Mouse (Mus musculus): Measurements from ENCODE around the gene Ranbp17.

GRCm38 (mm10) chr11:33202972-33203371 is 310.6 kb downstream of the Ranbp17 start:
- TF ChIP-seq POLR2A (IDR thresholded peaks at IDR 0.05; ENCODE audit: control insufficient read depth, low read depth, low read length) (no peak), CTCF (IDR thresholded peaks at IDR 0.05; ENCODE audit: control insufficient read depth, insufficient read depth, insufficient replicate concordance, low read depth, low read length) (no peak)
